Mouse (Mus musculus): ENCODE results near the gene Zc3h8. TPM values are rescaled to one million over a fixed set of nuclear protein-coding genes. Genes with fewer than 3 reads are reported as not detected.
A peak's percentile ranks its signal among the peaks of the same experiment; 100 is the strongest.

Gene Zc3h8
- polyA plus RNA-seq, 1 experiment = 0.30 TPM

- Histone ChIP-seq H3K9me3 (no peaks in the 10 kb centered on the region), H3K4me3 (replicated peaks) (peak overlapping the region; percentile 46), H3K36me3 (replicated peaks; ENCODE audit: low read length) (no peaks in the 10 kb centered on the region), H3K4me1 (peaks cover 13% of the 10 kb centered on the region; the same call in 1 of the 2 replicates), H3K27me3 (replicated peaks) (no peaks in the 10 kb centered on the region)
- TF ChIP-seq GATA1 (IDR thresholded peaks at IDR 0.05; ENCODE audit: borderline replicate concordance, low read length) (no peak), FLI1 (IDR thresholded peaks at IDR 0.05; ENCODE audit: low read length) (no peak)
Observed at GRCm38 (mm10) chr2:128965505-128966105, 21.7 kb upstream of the Zc3h8 start.

GRCm38 (mm10) chr2:128954186-128954585 lies 10.3 kb upstream of the Zc3h8 start:
- TF ChIP-seq FLI1 (IDR thresholded peaks at IDR 0.05; ENCODE audit: low read length) (no peak), GATA1 (IDR thresholded peaks at IDR 0.05; ENCODE audit: borderline replicate concordance, low read length) (no peak)
- Histone ChIP-seq H3K4me3 (replicated peaks) (no peak overlapping the region), H3K36me3 (replicated peaks; ENCODE audit: low read length) (no peaks in the 10 kb centered on the region)

GRCm38 (mm10) chr2:128947962-128948588 lies 4.2 kb upstream of the Zc3h8 start:
- peaks cover 10% of the 10 kb centered on the region for H3K27me3 ChIP-seq (replicated peaks)
- H3K4me3 ChIP-seq (replicated peaks) = no peak overlapping the region
- H3K9me3 ChIP-seq = no peaks in the 10 kb centered on the region
- peaks cover 5% of the 10 kb centered on the region for H3K4me1 ChIP-seq
- H3K36me3 ChIP-seq (replicated peaks; ENCODE audit: low read length) = no peaks in the 10 kb centered on the region
- TF ChIP-seq FLI1 (IDR thresholded peaks at IDR 0.05; ENCODE audit: low read length) (no peak), GATA1 (IDR thresholded peaks at IDR 0.05; ENCODE audit: borderline replicate concordance, low read length) (no peak)

More at GRCm38 (mm10) chr2:128954186-128954585, 10.3 kb upstream of the Zc3h8 start:
- H3K27me3 ChIP-seq (replicated peaks) = peaks cover 11% of the 10 kb centered on the region
- H3K9me3 ChIP-seq = no peaks in the 10 kb centered on the region
- no peaks in the 10 kb centered on the region; the same call in 1 of the 2 replicates for H3K4me1 ChIP-seq

GRCm38 (mm10) chr2:128936256-128936655 lies 7.6 kb downstream of the Zc3h8 start:
- Histone ChIP-seq H3K27me3 (replicated peaks) (no peaks in the 10 kb centered on the region), H3K4me3 (replicated peaks) (no peak overlapping the region), H3K4me1 (peaks cover 6% of the 10 kb centered on the region; the same call in 1 of the 2 replicates), H3K36me3 (replicated peaks; ENCODE audit: low read length) (peaks cover 52% of the 10 kb centered on the region), H3K9me3 (no peaks in the 10 kb centered on the region)
- TF ChIP-seq GATA1 (IDR thresholded peaks at IDR 0.05; ENCODE audit: borderline replicate concordance, low read length) (no peak), FLI1 (IDR thresholded peaks at IDR 0.05; ENCODE audit: low read length) (no peak)

GRCm38 (mm10) chr2:128930704-128931103 lies 13.2 kb downstream of the Zc3h8 start:
- Histone ChIP-seq H3K9me3 (no peaks in the 10 kb centered on the region), H3K36me3 (replicated peaks; ENCODE audit: low read length) (peaks cover 62% of the 10 kb centered on the region), H3K4me3 (replicated peaks) (no peak overlapping the region), H3K27me3 (replicated peaks) (no peaks in the 10 kb centered on the region), H3K4me1 (no peaks in the 10 kb centered on the region)
- TF ChIP-seq FLI1 (IDR thresholded peaks at IDR 0.05; ENCODE audit: low read length) (no peak), GATA1 (IDR thresholded peaks at IDR 0.05; ENCODE audit: borderline replicate concordance, low read length) (no peak)

- peaks cover 60% of the 10 kb centered on the region for H3K36me3 ChIP-seq (replicated peaks; ENCODE audit: low read length)
Observed at GRCm38 (mm10) chr2:128928446-128928845, 15.4 kb downstream of the Zc3h8 start.

GRCm38 (mm10) chr2:128924799-128925198 lies 19.1 kb downstream of the Zc3h8 start:
- H3K9me3 ChIP-seq = no peaks in the 10 kb centered on the region
- H3K27me3 ChIP-seq (replicated peaks) = peaks cover 6% of the 10 kb centered on the region
- H3K4me1 ChIP-seq = peaks cover 5% of the 10 kb centered on the region; the same call in 1 of the 2 replicates
- peaks cover 37% of the 10 kb centered on the region for H3K36me3 ChIP-seq (replicated peaks; ENCODE audit: low read length)
- no peak for TF ChIP-seq FLI1 (IDR thresholded peaks at IDR 0.05; ENCODE audit: low read length)
- TF ChIP-seq GATA1 (IDR thresholded peaks at IDR 0.05; ENCODE audit: borderline replicate concordance, low read length) = no peak
- no peak overlapping the region for H3K4me3 ChIP-seq (replicated peaks)

More at GRCm38 (mm10) chr2:128928446-128928845, 15.4 kb downstream of the Zc3h8 start:
- no peaks in the 10 kb centered on the region for H3K4me1 ChIP-seq
- no peak overlapping the region for H3K4me3 ChIP-seq (replicated peaks)
- no peaks in the 10 kb centered on the region for H3K9me3 ChIP-seq
- H3K27me3 ChIP-seq (replicated peaks) = no peaks in the 10 kb centered on the region
- TF ChIP-seq GATA1 (IDR thresholded peaks at IDR 0.05; ENCODE audit: borderline replicate concordance, low read length) (no peak), FLI1 (IDR thresholded peaks at IDR 0.05; ENCODE audit: low read length) (no peak)

- Histone ChIP-seq H3K27me3 (replicated peaks) (peaks cover 9% of the 10 kb centered on the region), H3K4me1 (peaks cover 2% of the 10 kb centered on the region; the same call in 1 of the 2 replicates), H3K9me3 (no peaks in the 10 kb centered on the region), H3K4me3 (replicated peaks) (no peak overlapping the region), H3K36me3 (replicated peaks; ENCODE audit: low read length) (no peaks in the 10 kb centered on the region)
- TF ChIP-seq FLI1 (IDR thresholded peaks at IDR 0.05; ENCODE audit: low read length) = no peak
- no peak for TF ChIP-seq GATA1 (IDR thresholded peaks at IDR 0.05; ENCODE audit: borderline replicate concordance, low read length)
Observed at GRCm38 (mm10) chr2:128916528-128916927, 27.3 kb downstream of the Zc3h8 start.

GRCm38 (mm10) chr2:128914978-128915377 lies 28.9 kb downstream of the Zc3h8 start:
- peaks cover 12% of the 10 kb centered on the region for H3K27me3 ChIP-seq (replicated peaks)
- H3K4me1 ChIP-seq = peaks cover 2% of the 10 kb centered on the region; the same call in 1 of the 2 replicates
- TF ChIP-seq FLI1 (IDR thresholded peaks at IDR 0.05; ENCODE audit: low read length) = no peak
- H3K9me3 ChIP-seq = no peaks in the 10 kb centered on the region
- no peaks in the 10 kb centered on the region for H3K36me3 ChIP-seq (replicated peaks; ENCODE audit: low read length)
- no peak overlapping the region for H3K4me3 ChIP-seq (replicated peaks)

GRCm38 (mm10) chr2:128903661-128904060 lies 40.2 kb downstream of the Zc3h8 start:
- TF ChIP-seq GATA1 (IDR thresholded peaks at IDR 0.05; ENCODE audit: borderline replicate concordance, low read length) = no peak
- no peak for TF ChIP-seq FLI1 (IDR thresholded peaks at IDR 0.05; ENCODE audit: low read length)
- H3K9me3 ChIP-seq = peaks cover 33% of the 10 kb centered on the region
- H3K4me3 ChIP-seq (replicated peaks) = no peak overlapping the region
- peaks cover 9% of the 10 kb centered on the region for H3K27me3 ChIP-seq (replicated peaks)
- H3K4me1 ChIP-seq = no peaks in the 10 kb centered on the region
- H3K36me3 ChIP-seq (replicated peaks; ENCODE audit: low read length) = no peaks in the 10 kb centered on the region

All from megakaryocyte, embryonic 14.5 days (primary cell).